In genomic region chr4:82584548-82584947, GRCm38 (mm10) we compare ENCODE assay signal across 9 mouse cellular contexts.
DNase-seq lines count a peak whose midpoint lies in the region; ATAC-seq and TF ChIP-seq lines count a peak whose summit lies in the region.
"Had no signal": no experiment of that assay in that cellular context is flagged by ENCODE, and none has a peak within 500 bp of the region (broad histone marks: within the 10 kb centered on the region; RNA-seq: fewer than 3 reads in every experiment).

No protein-coding gene starts in this region.

- ATAC-seq in forebrain, postnatal 0 days, result peak; percentile 54; the same call in 1 of the 2 replicates
- ATAC-seq in hindbrain, postnatal 0 days, result peak; percentile 73; the same call in 1 of the 2 replicates

- WGBS in forebrain, postnatal 0 days, result 13% methylated on average over 4 of the region's 4 CpGs
- WGBS in hindbrain, postnatal 0 days, result 17% methylated on average over 4 of the region's 4 CpGs

- no peaks in the 10 kb centered on the region for H3K9me3 ChIP-seq in forebrain, postnatal 0 days (ENCODE audit: low read length)
- no peaks in the 10 kb centered on the region for H3K9me3 ChIP-seq in hindbrain, postnatal 0 days (ENCODE audit: low read length)

- no peak overlapping the region for H3K9ac ChIP-seq in forebrain, postnatal 0 days
- H3K9ac ChIP-seq in hindbrain, postnatal 0 days (replicated peaks; ENCODE audit: low read length), result no peak overlapping the region

- no peak for TF ChIP-seq CTCF in brain, embryonic 14.5 days (IDR thresholded peaks at IDR 0.05; ENCODE audit: borderline replicate concordance, extremely low read depth, insufficient read depth, insufficient read length)
- TF ChIP-seq CTCF in forebrain, postnatal 0 days (IDR thresholded peaks at IDR 0.05; ENCODE audit: low read depth), result no peak
- TF ChIP-seq CTCF in hindbrain, postnatal 0 days (IDR thresholded peaks at IDR 0.05; ENCODE audit: low read depth), result no peak

- no peak overlapping the region for H3K4me2 ChIP-seq in forebrain, postnatal 0 days (ENCODE audit: low read depth)
- H3K4me2 ChIP-seq in hindbrain, postnatal 0 days (ENCODE audit: low read depth, low read length), result peak overlapping the region; percentile 31; the same call in 1 of the 2 replicates

- H3K4me3 ChIP-seq in forebrain, postnatal 0 days (ENCODE audit: low read depth, low read length), result no peak overlapping the region
- H3K4me3 ChIP-seq in hindbrain, postnatal 0 days (ENCODE audit: low read length), result no peak overlapping the region

- no peak for TF ChIP-seq POLR2A in brain, embryonic 14.5 days (IDR thresholded peaks at IDR 0.05; ENCODE audit: borderline replicate concordance, extremely low read depth, insufficient read depth, insufficient read length, poor library complexity, severe bottlenecking)

- peak; percentile 36 for DNase-seq in embryo, embryonic 11 days
- no peak for DNase-seq in embryo, embryonic 10 days (ENCODE audit: low spot score)
- DNase-seq in brain, embryonic 14.5 days (ENCODE audit: low read depth), result peak; percentile 91
- DNase-seq in forebrain, postnatal 0 days, result no peak
- peak; percentile 79 for DNase-seq in hindbrain, postnatal 0 days (ENCODE audit: low spot score)
- DNase-seq in adrenal gland, postnatal 14 days, result no peak
- no peak for DNase-seq in urinary bladder, postnatal 25 days (ENCODE audit: low spot score)
- no peak for DNase-seq in spleen, adult 18-20 months
- DNase-seq: right cerebral cortex, postnatal 4 days had no signal

- peak overlapping the region; percentile 5; the same call in 1 of the 2 replicates for H3K27ac ChIP-seq in forebrain, postnatal 0 days (ENCODE audit: low read depth, low read length)
- H3K27ac ChIP-seq in hindbrain, postnatal 0 days, result no peak overlapping the region

- no peaks in the 10 kb centered on the region for H3K4me1 ChIP-seq in forebrain, postnatal 0 days (ENCODE audit: insufficient read depth)
- peaks cover 4% of the 10 kb centered on the region for H3K4me1 ChIP-seq in hindbrain, postnatal 0 days (ENCODE audit: insufficient read depth, low read length)

- H3K27me3 ChIP-seq in forebrain, postnatal 0 days (ENCODE audit: insufficient read depth, low read length), result no peaks in the 10 kb centered on the region
- no peaks in the 10 kb centered on the region for H3K27me3 ChIP-seq in hindbrain, postnatal 0 days (ENCODE audit: insufficient read depth, low read length)

- H3K36me3 ChIP-seq in forebrain, postnatal 0 days (ENCODE audit: insufficient read depth), result no peaks in the 10 kb centered on the region
- no peaks in the 10 kb centered on the region for H3K36me3 ChIP-seq in hindbrain, postnatal 0 days (ENCODE audit: insufficient read depth, low read length)

Comparison
In these comparisons a context has a peak if more than half of its experiments do, and no peak if none do; other contexts are left out.
1. DNase-seq: peak in embryo, embryonic 11 days (single experiment), brain, embryonic 14.5 days (single experiment) and hindbrain, postnatal 0 days (single experiment); none in embryo, embryonic 10 days (single experiment), forebrain, postnatal 0 days (single experiment), adrenal gland, postnatal 14 days (single experiment), urinary bladder, postnatal 25 days (single experiment) and spleen, adult 18-20 months (0 of 2).